In genomic region chr2:32555484-32555883, GRCm38 (mm10) we compare ENCODE assay signal across 8 mouse cellular contexts. TPM values are rescaled to one million over a fixed set of nuclear protein-coding genes. Genes with fewer than 3 reads are reported as not detected.
A peak's percentile ranks its signal among the peaks of the same experiment; 100 is the strongest.
DNase-seq lines count a peak whose midpoint lies in the region; ATAC-seq lines count a peak whose summit lies in the region.

No protein-coding gene starts in this region.

- no peak for ATAC-seq in hindbrain, embryonic 14.5 days (ENCODE audit: low FRiP score)

- DNase-seq in kidney, adult 11 months, result peak; percentile 55
- no peak for DNase-seq in kidney, adult 9 months
- peak; percentile 34 for DNase-seq in adipocyte (ENCODE audit: low spot score)
- no peak for DNase-seq in hindbrain, embryonic 14.5 days (ENCODE audit: low spot score)
- peak; percentile 34 to 64 for DNase-seq in lung, postnatal 4 days
- DNase-seq in left cerebral cortex, adult 11 months (ENCODE audit: low spot score), result no peak
- no peak for DNase-seq in layer of hippocampus, adult 11-12 months (ENCODE audit: low spot score)
- DNase-seq in thymus, postnatal 4 days, result no peak

- H3K36me3 ChIP-seq in hindbrain, embryonic 14.5 days (replicated peaks; ENCODE audit: control insufficient read depth, insufficient read depth), result peaks cover 7% of the 10 kb centered on the region; the same call in 1 of the 2 replicates

- no peak overlapping the region for H3K4me3 ChIP-seq in hindbrain, embryonic 14.5 days (replicated peaks; ENCODE audit: low read length)

- no peak overlapping the region for H3K9ac ChIP-seq in hindbrain, embryonic 14.5 days

- H3K4me2 ChIP-seq in hindbrain, embryonic 14.5 days (replicated peaks), result no peak overlapping the region

- WGBS in hindbrain, embryonic 14.5 days, result 32% methylated on average over 4 of the region's 4 CpGs

- peaks cover 34% of the 10 kb centered on the region for H3K4me1 ChIP-seq in hindbrain, embryonic 14.5 days (replicated peaks; ENCODE audit: control insufficient read depth, insufficient read depth, low read length)

- no peaks in the 10 kb centered on the region for H3K27me3 ChIP-seq in hindbrain, embryonic 14.5 days (ENCODE audit: control insufficient read depth, insufficient read depth, low read length)

- no peaks in the 10 kb centered on the region for H3K9me3 ChIP-seq in hindbrain, embryonic 14.5 days (ENCODE audit: control insufficient read depth, low read length)

- H3K27ac ChIP-seq in hindbrain, embryonic 14.5 days, result 0 out of 2 replicates have a peak overlapping the region, but pooled peaks have one; percentile 1

RNA-seq across cellular contexts. Expression of gene Dpm2, which starts 15.2 kb away (rescaled TPM):
- polyA plus RNA-seq in hindbrain, embryonic 14.5 days (2014; fragmentation: Nextera tagmentation; extraction: Ambion mirVana), result 132 and 141 TPM in 2 replicates

RNA-seq across cellular contexts. Expression of gene Pip5kl1, which starts 19.1 kb away (rescaled TPM):
- 11.6 and 12.6 TPM in 2 replicates for polyA plus RNA-seq in hindbrain, embryonic 14.5 days (2014; fragmentation: Nextera tagmentation; extraction: Ambion mirVana)

RNA-seq across cellular contexts. Expression of gene 9430097D07Rik, which starts 20.0 kb away (rescaled TPM):
- 0.48 and 0.81 TPM in 2 replicates for polyA plus RNA-seq in hindbrain, embryonic 14.5 days (2014; fragmentation: Nextera tagmentation; extraction: Ambion mirVana)

RNA-seq across cellular contexts. Expression of gene Fam102a, which starts 20.4 kb away (rescaled TPM):
- 7.8 and 8.3 TPM in 2 replicates for polyA plus RNA-seq in hindbrain, embryonic 14.5 days (2014; fragmentation: Nextera tagmentation; extraction: Ambion mirVana)

RNA-seq across cellular contexts. Expression of gene St6galnac4, which starts 31.4 kb away (rescaled TPM):
- 32.3 and 36.8 TPM in 2 replicates for polyA plus RNA-seq in hindbrain, embryonic 14.5 days (2014; fragmentation: Nextera tagmentation; extraction: Ambion mirVana)

Comparison
In these comparisons a context has a peak if more than half of its experiments do, and no peak if none do; other contexts are left out.
1. DNase-seq: peak in kidney, adult 11 months (single experiment), adipocyte (single experiment) and lung, postnatal 4 days (2 of 2); none in kidney, adult 9 months (single experiment), hindbrain, embryonic 14.5 days (single experiment), left cerebral cortex, adult 11 months (single experiment), layer of hippocampus, adult 11-12 months (single experiment) and thymus, postnatal 4 days (single experiment).